Mouse (Mus musculus): ENCODE results near the gene Tln1.
A peak's percentile ranks its signal among the peaks of the same experiment; 100 is the strongest.
"Not testable (repeated sequence)": the region's sequence is repeated elsewhere in the genome, so short reads cannot be mapped to it uniquely, and the experiment has no call there.

Gene Tln1

GRCm38 (mm10) chr4:43503506-43503905 is 59.0 kb downstream of the Tln1 start:
- peak in 1 of 2 experiments; percentile 12 for DNase-seq

DNA sequence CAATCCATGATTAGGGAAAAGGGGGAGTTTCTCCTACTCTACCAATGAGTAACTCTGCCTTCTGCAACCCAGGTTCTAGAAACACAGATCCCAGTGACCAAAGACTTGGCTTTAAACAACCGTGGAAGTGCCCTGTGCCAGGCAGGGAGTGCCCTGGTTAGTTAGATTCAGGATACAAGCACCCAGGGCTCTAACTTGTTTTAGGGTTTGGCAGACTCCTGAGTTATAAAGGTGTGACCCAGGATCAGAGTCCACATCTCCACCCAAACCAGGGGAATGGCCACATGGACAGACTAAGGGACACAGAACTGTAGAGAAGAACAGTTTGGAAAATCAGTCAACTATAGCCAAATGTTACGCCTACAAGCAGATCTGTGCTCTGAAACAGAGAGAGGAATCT is 59.5 kb downstream of the Tln1 start:
- DNase-seq = no peak

DNA sequence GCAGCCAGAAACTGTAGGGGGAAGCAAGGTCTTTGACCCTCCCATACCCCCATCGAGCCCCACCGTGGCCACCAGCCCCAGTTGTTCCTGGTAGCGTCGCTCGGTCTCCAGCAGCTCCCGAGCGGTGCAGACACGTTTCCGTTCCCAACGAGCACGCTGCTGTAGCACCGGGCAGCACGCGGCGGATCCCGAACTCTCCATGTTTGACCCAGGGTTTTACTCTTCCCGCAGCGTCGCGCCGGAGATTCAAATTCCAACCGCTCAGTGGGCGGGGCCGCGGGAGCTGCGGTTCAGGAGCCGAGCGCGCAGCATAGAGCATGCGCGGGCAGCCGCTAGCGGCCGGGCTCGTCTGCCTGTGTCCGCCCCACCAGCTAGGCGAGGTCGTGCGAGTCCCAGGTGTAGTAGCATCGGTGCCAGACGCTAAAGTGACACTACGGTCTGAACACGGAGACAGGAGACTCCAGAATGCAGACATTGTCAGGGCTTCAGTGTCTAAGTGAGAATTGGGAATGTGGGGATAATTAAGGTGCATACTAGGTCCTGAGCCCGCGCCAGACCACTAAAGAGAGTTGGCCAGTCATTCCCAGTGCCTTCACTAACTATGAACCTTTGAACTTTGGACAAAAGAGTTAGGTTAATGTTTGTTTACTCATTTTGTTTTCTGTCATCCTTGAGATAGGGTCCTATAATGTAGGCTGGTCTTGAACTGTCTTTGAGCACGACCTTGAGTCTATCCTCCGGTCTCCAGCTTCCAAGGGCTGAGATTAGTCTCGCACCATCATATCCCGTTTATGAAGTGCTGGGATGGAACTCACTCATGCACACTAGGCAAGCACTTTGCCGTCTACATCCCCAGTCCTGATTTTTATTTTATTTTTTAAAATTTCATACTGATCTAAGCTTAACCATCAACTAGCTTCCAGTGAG is 62.8 kb downstream of the Tln1 start, which contains the start of gene Arhgef39:
Arhgef39 (minus strand) TSS at position 289 of the 927 bp plus-strand sequence.
- peak; percentile 91 to 94 for DNase-seq

- DNase-seq = peak; percentile 38 to 64
Observed at GRCm38 (mm10) chr4:43498983-43499382, 63.5 kb downstream of the Tln1 start.

DNA sequence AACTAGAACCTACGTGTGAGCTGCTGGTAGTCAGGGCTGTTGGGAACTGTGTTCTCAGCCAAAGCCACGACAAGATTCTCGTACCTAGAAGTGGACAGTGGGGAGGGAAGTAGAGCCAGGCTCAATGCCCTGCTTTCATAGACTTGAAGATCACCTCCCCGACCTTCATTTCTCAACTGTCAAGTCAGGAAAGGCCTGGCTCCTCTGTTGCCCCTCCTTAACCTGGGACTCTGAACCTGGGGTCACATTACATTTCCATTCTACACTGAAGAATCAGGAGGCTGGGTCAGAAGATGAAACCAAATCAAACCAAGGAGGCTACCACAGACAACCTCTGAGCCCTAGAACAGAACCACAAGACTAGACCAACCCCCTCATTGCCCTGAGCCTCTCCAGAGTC is 64.5 kb downstream of the Tln1 start:
- DNase-seq = no peak

DNA sequence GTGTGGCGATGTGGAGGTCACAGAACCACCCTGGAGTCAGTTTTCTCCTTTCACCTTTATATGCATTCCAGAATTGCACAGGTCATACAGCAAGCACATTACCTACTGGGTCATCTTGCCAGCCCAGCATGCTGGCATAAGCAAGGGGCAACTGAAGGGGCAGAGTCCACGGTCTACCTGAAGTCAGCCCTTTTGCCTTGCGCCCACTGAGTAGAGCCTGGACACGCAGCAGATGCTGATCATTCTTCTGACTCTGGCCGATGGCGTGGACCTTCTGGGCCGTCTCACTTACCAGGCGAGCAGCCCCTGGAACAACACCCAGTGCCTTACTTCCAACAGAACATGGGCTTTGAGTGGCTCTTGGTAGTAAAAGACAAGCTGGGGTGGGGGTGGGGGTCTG is 65.1 kb downstream of the Tln1 start:
- DNase-seq = peak in 1 of 2 experiments; percentile 46

GRCm38 (mm10) chr4:43496587-43496986 is 65.9 kb downstream of the Tln1 start:
- peak in 1 of 2 experiments; percentile 24 for DNase-seq

- DNase-seq = peak in 1 of 2 experiments; percentile 35
Observed at GRCm38 (mm10) chr4:43493846-43494240, 68.6 kb downstream of the Tln1 start.

- peak; percentile 97 to 98 for DNase-seq
Observed at GRCm38 (mm10) chr4:43493186-43493845, 69.2 kb downstream of the Tln1 start.

DNA sequence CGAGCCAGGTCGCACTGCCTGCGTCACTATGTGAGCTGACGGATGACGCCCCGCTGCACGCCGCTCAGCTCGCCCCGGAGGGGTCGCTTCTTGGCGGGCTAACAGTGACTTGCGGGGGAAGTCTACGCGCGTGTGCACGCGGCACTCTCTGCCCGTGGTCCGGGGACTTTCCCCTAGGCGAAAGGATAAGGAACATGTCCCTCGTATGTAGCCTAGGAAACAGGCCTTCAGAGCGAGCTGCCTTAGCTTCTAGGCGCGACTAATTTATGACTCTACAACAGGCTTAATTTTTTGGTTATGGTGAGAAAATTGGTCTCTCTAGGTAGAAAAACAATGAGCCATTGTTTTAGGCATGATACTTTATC is 69.7 kb downstream of the Tln1 start, which contains the start of gene Ccdc107:
Ccdc107 (plus strand) TSS at position 80 of the 365 bp plus-strand sequence.
- peak; percentile 91 to 95 for DNase-seq

DNA sequence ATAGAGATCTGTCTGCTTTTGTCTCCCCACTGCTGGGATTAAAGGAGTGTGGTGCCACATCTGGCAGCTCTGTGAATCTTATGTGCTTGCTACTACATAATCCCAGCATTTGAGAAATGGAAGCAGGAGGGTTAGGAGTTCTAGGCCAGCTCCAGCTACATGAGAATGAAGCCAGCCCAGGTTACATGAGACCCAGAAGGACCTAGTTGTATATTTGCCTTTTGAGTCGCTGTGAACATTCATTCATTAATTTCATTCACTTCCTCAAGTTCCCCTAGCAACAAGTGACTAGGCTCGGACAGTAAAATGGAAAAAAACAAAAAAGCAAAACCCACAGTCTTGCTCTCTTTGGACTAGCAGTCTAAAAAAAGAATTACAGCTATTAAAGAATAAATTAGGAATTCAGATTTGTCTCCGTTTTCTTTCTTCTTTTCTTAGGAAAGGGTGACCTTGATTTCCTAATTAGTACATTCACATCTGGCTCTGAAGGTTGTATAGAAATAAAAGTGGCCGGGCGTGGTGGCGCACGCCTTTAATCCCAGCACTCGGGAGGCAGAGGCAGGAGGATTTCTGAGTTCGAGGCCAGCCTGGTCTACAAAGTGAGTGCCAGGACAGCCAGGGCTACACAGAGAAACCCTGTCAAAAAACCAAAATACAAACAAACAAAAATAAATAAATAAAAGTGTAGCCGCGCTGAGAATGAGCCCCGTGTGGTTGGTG is 70.2 kb downstream of the Tln1 start:
- DNase-seq = peak in 1 of 2 experiments; percentile 14

GRCm38 (mm10) chr4:43490801-43491200 is 71.7 kb downstream of the Tln1 start:
- DNase-seq = no peak

DNA sequence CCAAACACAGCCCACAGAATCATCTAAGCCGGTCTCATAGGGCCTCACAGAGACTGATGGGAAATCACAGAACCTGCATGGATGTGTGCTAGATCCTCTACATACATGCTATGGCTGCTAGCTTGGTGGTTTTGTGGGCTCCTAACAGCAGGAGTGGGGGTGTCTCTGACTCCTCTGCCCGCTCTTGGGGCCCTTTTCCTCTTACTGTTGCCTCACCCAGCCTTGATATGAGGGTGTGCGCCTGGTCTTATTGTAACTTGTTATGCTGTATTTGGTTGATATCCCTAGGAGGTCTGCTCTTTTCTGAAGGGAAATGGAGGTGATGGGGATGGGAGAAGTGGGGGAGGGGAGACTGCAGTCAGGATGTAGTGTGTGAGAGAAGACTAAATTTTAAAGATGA is 72.9 kb downstream of the Tln1 start:
- no peak for DNase-seq

DNA sequence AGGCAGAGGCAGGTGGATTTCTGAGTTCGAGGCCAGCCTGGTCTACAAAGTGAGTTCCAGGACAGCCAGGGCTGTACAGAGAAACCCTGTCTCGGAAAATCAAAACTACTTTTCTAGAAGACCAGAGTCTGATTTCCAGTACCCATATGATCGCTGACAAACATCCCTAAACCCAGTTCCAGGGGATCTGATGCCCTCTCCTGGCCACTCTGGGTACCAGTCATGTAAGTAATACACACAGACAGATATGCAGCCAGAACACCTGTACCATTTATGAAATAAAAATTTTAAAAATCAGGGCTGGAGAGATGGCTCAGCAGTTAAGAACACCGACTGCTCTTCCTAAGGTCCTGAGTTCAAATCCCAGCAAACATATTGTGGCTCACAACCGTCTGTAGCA is 76.8 kb downstream of the Tln1 start:
- DNase-seq = not testable (repeated sequence)

- no peak for DNase-seq
Observed at GRCm38 (mm10) chr4:43483535-43484091, 78.9 kb downstream of the Tln1 start, which contains the start of gene Sit1. TSS of gene Sit1 (minus strand) at chr4:43483734.

DNA sequence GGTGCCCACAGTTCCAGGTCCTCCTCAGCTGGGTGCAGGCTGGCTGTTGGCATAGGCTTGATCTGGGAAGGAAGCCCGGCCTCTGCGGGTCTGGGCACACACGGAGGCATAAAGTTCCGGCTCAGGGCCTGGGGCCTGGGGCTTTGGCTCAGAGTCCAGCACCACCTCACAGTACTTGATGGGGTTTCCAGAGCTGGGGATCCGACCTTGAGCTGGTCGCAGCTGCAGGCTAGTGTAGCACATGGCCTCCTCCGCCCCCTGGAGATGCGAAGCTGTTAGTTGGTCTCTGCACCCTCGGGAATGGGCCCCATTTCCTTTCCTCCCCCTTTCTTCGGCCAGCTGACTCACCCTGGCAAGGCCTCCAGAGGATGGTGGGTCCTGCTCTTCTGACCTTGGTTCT is 79.9 kb downstream of the Tln1 start:
- DNase-seq = no peak

GRCm38 (mm10) chr4:43481894-43482456 is 80.5 kb downstream of the Tln1 start:
- DNase-seq = no peak

Data from kidney, postnatal 4 days (tissue).